Mouse (Mus musculus): ENCODE measurements around the gene Dlgap4.

Gene Dlgap4

DNA sequence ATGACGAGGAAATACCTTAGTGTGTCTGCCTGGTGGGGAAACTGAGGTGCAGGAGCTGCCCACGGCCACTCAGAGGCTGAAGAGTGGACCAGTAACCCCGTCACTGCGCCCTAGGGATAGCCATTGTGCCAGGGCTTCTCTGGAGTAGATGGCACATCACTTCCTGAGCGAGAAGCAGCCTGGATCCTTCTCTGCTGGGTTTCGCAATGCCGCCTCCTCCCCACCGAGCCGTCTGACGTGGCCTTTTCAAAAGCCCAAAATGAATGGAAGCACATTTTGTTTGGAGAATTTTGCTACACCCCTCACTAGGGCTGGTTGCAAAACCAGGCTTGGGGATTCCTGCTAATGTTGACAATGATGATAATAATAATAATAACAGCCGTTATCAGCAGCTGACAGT lies 4.0 kb downstream of the Dlgap4 start:
- peak in 1 of 2 experiments; percentile 52 for DNase-seq (ENCODE audit: low spot score in 2 of 2)

DNA sequence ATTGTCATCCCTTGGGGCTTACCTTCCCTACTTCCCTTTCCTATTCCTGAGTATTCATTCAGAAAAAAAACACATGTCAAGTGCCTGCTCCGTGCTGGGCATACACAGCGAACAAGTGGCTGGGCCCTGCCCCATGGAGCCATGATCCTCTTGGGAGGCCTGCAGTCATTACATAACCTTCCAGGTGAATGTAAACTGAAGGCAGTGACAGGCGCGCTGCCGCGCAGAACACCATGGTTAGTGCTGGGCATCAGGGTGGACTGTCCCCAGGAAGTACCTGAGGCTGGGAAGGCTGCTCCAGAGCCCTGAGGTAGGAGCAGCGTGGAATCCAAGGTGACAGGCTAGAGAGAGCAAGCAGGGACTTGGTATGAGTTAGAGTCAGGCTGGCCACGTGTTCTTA lies 7.4 kb downstream of the Dlgap4 start:
- no peak for DNase-seq (ENCODE audit: low spot score in 2 of 2)

DNA sequence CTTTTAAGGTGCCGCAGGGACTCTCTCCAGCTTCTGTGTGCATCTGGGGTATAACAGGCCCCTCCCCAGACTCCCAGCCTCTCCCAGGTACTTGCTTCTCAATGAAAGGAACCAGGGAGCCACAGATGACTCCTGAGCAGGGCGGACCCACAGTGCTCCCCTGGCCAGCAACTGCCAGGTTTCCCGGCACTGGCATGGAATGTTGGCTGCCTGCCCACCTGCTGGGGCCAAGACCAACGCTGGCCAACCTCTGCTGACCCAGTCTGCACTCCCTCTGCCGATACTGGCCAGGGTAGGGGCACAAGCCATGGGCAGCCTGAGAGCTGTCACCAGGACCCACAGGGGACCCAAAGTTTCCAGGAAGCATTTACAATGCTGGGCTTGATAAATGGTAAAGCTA lies 7.9 kb downstream of the Dlgap4 start:
- no peak for DNase-seq (ENCODE audit: low spot score in 2 of 2)

DNA sequence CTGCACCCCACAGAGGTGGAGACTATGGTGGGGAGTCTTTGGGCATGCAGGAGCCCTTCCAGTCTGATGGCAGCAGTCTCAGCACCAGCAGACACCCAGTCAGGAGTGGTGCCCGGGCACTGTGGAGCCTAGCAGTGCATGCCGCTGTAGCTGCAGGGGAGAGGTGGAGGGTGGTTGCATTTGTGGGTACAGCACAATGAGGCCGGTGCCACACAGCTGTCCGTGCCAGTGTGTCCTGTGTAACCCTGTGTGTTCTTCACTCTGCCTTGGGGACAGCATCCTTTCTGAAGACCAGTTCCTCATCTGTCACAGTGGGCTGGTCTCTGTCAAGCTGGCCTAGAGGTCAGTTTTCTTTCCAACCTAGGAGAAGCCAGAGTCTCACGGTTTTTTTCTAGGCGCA lies 8.7 kb downstream of the Dlgap4 start:
- DNase-seq (ENCODE audit: low spot score in 2 of 2), result no peak

DNA sequence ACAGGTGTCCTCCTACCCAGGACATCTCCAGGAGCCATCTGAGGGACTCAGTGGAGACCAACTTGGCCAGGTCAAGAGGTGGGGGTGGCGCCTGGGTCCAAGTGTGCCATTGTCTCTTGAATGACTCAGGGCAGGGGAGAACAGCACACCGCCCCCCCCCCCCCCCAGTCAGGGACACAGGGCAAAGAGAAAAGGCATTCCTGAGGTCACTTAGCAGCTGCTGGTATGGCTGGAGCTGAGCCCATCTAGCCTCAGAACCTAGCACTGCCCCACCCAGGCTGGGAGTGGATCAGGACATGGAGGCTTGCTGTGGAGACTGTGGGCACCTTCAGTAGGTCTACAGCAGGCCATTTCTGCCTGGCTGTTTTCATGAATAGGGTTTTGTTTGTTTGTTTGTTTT lies 9.7 kb downstream of the Dlgap4 start:
- DNase-seq (ENCODE audit: low spot score in 2 of 2), result no peak

DNA sequence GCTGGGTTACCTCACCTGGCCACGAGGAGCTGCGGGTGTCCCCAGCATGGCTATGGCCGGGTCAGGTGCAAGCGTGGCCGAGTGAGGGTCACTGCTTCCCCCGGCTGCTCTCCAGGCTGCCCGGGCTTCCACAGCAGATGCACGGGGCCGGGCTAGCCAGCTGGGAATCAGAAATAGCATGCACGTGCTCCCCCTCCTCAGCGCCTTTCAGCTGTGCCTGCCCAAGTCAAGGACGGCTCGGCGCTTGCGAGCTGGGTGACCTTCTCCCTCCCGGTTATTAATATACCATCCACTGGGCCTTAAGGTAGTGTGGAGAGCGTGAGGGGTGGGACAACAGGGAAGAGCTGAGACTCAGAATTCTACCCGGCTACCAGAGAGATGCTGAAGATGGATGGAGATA lies 11.8 kb downstream of the Dlgap4 start:
- no peak for DNase-seq (ENCODE audit: low spot score in 2 of 2)

DNA sequence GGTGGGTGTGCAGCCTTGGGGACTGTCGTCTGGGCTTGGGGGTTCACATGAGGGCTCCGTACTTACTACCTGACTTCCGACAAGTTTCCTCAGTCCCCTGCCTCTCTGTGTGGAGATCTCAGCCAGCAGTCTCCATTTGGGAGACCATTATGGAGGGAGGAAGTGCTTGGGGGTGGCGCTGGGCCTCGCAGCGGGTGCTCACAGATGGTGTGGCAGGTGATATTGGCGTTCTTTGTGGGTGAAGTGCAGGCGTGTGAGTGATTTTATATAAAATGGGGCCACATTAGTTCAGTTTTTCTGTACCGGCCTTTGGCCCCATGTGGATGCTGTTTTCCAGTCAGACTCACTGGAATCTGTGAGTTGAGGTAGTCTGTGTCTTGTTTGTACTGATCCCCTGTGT lies 12.6 kb downstream of the Dlgap4 start:
- no peak for DNase-seq (ENCODE audit: low spot score in 2 of 2)

DNA sequence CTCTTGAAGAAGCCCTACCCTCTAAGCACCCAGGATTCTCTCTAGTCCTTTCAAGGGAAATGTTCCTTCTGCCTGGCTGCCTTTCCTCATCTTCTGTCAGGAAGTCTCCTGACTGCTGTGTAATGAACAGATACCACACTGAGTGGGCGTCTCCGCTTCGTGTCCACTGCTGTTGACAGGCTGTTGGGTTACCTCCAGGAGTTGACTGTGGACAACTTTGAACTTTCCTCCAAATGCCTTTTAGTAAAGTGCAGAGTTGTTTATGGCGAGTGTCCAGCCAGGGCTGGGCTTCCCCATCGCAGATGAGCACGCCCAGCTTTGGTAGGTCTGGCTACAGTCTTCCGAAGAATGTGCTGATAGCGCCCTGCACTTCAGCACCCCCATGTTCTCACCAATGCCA lies 13.0 kb downstream of the Dlgap4 start:
- DNase-seq (ENCODE audit: low spot score in 2 of 2), result no peak

DNA sequence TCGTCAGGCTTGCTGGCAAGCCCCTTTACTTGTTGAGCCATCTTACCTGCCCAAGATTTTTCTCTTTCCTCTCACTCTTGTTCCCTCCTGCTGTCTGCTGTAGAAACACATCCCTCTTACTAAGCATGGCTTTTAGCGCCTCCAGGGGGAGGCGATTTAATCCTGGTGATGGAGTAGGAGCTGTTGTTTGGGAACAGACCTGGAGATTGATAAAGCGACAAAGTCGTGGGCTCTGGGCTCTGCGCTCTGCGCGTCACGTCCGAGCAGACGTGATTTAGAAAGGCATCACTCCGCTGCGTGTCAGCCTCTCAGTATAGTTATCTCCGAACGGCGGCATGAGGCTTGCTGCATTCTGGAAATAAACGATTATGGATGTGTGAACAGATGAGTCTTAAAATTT lies 14.4 kb downstream of the Dlgap4 start:
- DNase-seq (ENCODE audit: low spot score in 2 of 2), result peak in 1 of 2 experiments; percentile 41

DNA sequence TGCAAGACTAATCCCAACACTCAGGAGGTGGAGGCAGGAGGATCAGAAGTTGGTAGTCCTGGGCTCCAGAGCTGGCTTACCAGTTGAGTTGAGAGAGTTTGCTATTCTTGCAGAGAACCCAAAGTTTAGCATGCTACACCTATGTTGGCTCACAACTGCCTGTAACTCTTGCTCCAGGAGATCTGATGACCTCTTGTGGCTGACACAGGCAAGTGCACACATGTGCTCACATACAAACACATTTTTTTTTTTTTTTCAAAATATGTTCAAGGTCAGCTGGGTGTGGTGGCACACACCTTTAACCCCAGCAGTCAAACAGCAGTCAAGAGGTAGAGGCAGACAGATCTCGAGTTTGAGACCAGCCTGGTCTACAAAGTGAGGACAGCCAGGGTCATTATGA lies 16.8 kb downstream of the Dlgap4 start:
- no peak for DNase-seq (ENCODE audit: low spot score in 2 of 2)

DNA sequence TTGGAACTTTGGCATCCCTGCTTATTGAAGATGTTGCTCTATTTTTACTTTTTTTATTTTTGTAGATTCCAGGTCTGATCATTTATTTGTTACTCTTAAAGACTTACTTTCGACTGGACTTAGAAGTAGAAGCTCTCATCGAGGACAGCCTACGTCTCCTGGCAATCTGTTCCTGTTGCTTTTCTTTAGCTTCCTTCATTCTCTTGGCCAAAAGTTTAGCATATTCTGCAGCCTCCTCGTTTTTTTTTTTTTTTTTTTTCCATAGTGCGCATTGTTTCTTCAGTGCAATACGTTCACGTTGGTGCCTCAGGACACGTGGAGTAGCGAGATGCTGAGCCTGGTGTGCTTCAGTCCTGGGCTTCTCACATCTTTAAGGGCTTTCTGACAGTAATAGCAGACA lies 19.2 kb downstream of the Dlgap4 start:
- DNase-seq (ENCODE audit: low spot score in 2 of 2), result no peak

DNA sequence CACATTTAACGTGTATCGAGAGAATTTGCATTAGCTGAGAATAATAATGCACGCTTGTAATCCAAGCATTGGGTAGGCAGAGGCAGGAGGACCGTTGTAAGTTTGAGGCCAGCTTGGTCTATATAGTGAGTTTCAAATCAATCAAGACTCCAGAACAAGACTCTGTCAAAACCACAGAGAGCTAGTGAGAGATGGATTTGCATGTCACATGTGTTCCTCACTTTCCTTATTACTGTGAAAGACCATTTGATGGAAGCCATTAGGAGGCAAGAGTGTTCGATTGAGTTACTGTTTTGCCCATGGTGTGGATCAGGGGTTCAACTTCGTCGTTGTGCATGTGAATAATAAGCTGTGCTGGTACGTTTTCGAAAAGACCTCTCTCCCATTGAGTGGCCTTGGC lies 21.6 kb downstream of the Dlgap4 start:
- no peak for DNase-seq (ENCODE audit: low spot score in 2 of 2)

DNA sequence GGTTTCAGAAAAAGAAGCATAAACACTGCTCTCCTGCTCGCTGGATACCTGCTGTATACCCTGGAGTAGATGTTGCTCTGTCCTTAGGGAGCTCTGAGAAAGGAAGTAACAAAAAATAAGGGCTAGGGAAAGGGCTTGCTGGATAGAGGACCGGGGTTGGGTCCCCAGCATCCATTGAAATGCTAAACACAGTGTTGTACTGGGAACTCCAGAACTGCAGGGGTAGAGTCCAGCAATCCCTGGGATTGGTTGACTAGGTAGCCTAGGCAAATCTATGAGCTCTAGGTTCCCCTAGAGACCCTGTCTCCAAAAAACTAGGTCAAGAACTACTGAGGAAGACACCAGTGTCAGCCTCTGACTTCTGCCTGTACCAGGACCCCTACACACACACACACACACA lies 27.6 kb downstream of the Dlgap4 start:
- DNase-seq (ENCODE audit: low spot score in 2 of 2), result no peak

DNA sequence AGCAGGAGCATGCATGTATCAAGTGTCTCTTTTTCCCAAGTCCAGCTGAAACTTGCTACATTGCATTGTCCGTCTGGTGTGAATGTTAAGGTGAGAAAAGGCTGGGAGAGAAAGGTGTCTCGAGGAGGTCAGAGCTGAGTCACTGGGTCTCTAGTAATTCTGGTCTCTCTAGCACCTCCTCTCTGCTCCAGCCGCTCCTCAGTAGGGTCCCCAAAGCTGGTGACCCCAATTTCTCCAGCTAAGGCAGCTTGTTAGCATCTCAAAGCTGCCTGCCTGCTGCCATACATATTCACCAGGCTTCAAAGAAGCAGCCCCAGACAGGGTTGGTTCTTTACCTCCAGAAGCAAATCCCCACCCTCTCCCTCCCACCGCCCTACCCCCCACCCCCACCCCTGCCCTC lies 29.4 kb downstream of the Dlgap4 start:
- no peak for DNase-seq (ENCODE audit: low spot score in 2 of 2)

DNA sequence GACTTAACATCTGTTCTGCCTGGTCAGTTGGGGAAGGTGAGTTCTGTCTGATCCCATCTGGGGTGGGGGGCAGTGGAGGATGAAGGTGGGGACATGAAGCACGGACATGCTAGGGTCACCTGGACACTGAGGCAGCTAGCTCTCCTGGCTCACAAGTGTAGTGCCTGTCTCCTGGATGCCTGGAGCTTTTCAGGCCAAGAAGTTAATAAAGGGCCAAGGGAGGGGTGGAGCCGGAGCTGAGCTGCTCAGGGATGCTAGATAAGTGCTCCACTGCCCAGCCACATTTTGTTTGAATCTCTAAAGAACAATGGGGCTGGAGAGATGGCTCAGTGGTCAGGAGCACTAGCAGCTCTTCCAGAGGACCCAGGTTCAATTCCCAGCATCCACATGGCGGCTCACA lies 29.9 kb downstream of the Dlgap4 start:
- no peak for DNase-seq (ENCODE audit: low spot score in 2 of 2)

DNA sequence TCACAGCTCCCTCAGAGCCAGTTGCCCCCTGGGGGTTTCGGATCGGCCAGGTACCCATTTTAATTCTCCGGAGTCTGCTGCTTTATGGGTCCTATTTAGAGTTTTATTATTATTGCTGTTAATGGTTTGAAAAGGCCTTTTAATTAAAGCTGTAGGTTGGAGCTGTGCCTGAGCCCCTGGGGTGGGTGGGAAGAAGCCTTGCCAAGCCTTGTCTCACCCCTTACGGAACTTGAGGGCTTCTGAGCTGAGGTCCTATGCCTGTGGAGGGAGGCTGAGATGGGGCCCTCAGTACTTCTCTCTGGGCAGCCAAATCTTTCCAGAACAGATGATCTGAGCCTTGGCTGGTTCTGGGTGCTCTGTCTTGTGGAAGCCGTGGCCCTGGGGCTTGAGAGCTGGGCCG lies 31.6 kb downstream of the Dlgap4 start:
- no peak for DNase-seq (ENCODE audit: low spot score in 2 of 2)

DNA sequence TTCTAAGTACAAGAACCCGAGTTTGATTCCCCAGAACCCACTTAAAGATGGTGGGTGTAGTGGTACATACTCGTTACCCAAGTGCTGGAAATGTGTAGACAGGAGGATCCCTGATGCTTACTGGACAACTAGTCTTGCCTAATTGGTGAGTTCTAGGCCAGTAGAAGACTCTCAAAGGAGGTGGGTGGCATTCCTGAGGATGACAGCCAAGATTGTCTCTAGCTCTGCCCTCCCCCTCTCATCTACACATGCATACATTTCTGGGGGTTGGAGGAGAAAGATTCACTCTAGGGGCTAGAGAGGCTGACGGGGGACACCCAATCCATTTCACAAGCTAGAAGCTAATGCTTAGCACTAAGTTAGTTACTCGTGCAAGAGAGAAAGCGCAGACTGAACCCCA lies 33.4 kb downstream of the Dlgap4 start:
- DNase-seq (ENCODE audit: low spot score in 2 of 2), result peak in 1 of 2 experiments; percentile 49

DNA sequence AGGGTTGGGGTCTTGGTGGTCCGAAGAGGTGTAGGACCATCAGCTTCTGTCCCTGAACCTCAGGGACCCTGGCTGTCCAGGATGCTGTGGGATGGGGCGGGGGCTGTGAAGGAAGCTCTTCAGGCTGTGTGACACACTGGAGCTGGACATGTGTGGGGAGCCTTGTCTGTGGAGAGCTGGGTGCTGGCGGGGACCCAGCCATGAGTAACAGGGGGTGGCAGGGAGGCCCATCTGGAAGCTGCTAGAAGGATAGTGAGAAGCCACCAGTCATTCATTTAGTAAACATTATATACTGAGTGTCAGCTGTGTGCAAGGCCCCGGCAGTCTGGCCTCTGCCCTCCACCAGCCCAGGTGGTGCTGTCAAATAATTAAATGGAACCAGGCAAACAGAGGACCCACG lies 34.5 kb downstream of the Dlgap4 start:
- DNase-seq (ENCODE audit: low spot score in 2 of 2), result peak in 1 of 2 experiments; percentile 74

DNA sequence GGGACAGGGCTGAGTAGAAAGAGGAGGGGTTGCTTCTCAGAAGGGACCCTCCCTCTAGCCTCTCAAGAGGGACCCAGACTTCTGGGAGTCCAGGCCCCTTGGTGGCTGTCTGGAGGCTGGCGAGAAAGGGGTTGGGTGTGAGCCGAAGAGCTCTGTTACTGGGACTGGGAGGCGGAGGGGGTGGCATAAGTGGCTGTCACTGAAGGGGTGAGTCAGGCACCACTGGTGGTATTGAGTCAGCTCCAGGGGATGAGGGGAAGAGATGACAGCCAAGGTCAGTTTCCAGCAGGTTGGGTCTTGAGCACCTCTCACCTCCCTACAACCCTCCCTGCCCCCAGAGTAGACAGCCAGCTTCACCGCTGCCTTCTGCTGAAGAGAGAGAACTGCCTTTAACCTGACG lies 35.9 kb downstream of the Dlgap4 start:
- no peak for DNase-seq (ENCODE audit: low spot score in 2 of 2)

DNA sequence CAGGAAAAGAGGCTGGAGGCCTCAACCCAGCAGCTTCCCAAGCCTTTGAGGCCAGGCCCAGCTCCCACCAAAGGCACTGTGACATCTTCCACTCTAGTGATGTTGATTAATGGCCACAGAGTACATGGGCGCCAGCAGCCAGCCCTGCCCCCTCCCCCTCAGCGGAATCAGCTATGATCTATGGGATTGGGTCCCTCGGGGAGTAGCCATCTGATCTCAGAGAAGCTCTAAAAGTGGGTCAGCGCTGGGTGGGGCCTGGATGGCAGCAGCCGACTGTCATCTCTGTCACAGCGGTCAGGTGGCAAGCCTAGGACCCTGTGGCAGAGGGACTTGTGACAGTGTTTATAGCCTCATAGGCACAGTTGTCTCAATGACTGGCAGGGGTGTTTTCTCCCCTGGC lies 37.5 kb downstream of the Dlgap4 start:
- DNase-seq (ENCODE audit: low spot score in 2 of 2), result no peak

DNA sequence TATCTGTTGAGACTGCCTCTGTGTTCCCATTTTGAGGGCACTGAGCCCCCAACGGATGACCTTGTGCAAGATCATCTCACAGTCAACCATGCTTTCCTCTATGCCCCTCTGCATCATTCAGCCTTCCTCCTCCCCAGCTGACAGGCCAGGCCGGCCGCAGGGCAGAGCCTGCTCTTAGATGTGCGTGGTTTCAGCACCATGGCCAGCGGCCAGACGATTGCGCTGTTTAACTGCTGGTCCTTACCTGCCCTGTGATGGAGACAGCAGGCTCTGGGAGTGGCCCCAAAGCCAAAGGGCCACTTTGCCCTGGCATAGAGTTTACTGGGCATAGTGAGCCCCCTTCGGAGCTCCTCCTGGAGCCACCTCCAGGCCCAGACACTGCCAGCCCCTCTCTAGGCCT lies 39.3 kb downstream of the Dlgap4 start:
- no peak for DNase-seq (ENCODE audit: low spot score in 2 of 2)

DNA sequence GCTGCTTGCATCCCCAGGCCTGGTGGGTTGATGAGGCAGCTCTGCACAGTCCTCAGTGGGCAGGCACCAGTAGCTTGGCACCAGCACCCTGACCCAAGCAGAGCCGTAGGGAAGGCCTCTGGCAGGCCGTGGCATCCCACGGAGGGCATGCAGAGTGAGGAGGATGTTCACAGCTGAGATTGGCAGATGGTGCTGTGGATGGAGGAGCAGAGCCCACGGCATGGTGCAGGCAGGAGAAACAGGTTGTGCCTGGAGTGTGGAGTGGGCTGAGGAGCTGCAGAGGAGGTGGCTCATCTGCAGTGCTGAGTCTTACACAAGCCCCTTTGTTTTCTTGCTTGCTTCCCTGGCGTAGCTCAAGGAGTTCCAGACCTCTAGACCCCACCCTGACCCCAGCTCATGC lies 40.6 kb downstream of the Dlgap4 start:
- DNase-seq (ENCODE audit: low spot score in 2 of 2), result peak; percentile 48 to 75

DNA sequence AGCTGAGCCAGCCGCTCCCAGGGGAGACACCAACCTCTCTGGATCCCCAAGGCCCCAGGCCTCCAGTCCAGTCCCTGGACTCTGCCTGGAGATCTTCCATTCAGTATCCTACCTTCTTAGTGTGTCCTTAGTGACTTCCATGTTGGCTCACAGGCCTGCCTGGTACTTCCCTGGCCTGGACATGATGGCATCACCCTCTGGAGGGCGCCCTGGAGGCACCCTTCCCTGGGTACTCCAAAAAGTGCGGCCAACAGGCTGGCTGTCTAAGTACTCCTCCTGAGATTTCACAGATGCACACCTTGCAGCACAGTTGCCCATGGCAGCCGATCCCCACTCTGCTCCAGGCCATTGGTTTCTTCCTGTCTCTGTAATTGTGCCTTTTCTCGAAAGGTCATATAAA lies 42.1 kb downstream of the Dlgap4 start:
- no peak for DNase-seq (ENCODE audit: low spot score in 2 of 2)

DNA sequence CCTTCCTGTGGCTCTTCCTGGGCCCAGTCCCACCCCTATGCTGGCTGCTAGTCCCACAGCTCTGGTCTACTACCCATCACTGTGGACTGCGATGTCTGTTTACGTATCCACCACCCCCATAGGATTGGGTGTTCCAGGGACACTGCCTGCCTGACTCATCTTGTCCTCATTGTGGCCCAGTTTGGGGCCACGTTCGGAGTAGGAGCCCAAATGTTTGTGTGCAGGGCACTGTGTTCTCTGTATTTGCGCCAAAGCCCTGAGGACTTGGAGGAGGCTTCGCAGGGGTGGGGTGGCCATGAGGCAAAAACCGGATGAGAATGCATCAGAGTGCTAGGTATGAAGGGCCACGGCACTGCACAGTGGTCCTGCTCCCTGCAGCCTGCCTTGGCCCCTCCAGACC lies 44.0 kb downstream of the Dlgap4 start:
- no peak for DNase-seq (ENCODE audit: low spot score in 2 of 2)

DNA sequence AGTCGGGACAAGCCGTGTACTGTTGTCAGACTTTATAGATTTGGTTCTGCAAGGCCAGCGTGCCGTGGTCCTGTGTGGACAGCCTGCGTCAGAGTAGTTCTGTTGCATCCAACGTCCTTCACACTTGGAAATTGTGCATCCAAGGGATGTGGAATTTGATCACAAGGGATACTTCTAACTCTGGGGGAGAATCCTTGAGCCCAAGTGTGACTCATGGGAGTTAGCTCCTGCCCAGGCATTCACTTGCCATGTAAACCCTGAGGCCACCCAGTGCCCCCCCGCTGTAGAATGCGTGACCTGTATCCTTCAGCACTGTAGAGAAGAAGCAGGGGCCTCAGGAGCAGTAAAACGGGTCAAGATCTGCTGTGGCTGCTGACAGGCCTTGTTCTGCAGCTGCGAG lies 44.7 kb downstream of the Dlgap4 start:
- no peak for DNase-seq (ENCODE audit: low spot score in 2 of 2)

All from right cerebral cortex, postnatal 36 days (tissue).